Mouse (Mus musculus) megakaryocyte, embryonic 14.5 days (primary cell): ENCODE data around the gene Foxf1. TPM values are rescaled to one million over a fixed set of nuclear protein-coding genes. Genes with fewer than 3 reads are reported as not detected.

ENCODE experiments used
- H3K27me3 ChIP-seq: replicated peaks from 2 replicates; pipeline ENCODE3; 2012; ENCODE audit warnings: inconsistent platforms
- H3K36me3 ChIP-seq: replicated peaks from 2 replicates; pipeline ENCODE3; 2012; ENCODE audit warnings: low read length, inconsistent platforms, mixed read lengths
- H3K4me1 ChIP-seq: 2 replicates; pipeline ENCODE4 v1.6.1; 2012; ENCODE audit warnings: inconsistent platforms
- H3K4me3 ChIP-seq: replicated peaks from 2 replicates; pipeline ENCODE3; 2012; ENCODE audit warnings: moderate library complexity, mild to moderate bottlenecking, inconsistent platforms
- H3K9me3 ChIP-seq: 2 replicates; pipeline ENCODE4 v1.6.1; 2012; ENCODE audit warnings: inconsistent platforms
- FLI1 ChIP-seq: IDR thresholded peaks from 2 replicates; pipeline ENCODE4 v1.6.1; 2012; ENCODE audit warnings: low read length, inconsistent platforms, mixed read lengths
- GATA1 ChIP-seq: IDR thresholded peaks from 3 replicates; pipeline ENCODE4 v1.6.1; 2012; ENCODE audit warnings: mixed read lengths, low read length, inconsistent platforms, borderline replicate concordance
- polyA plus RNA-seq: library from polyadenylated mRNA; stranded (reverse); fragments of >175 nt; gene quantifications from 2 replicates; pipeline ENCODE4 v1.2.3, GENCODE M21; 2012; ENCODE audit warnings: low replicate concordance; ENCODE audit not compliant: insufficient read depth

The Foxf1 gene
- polyA plus RNA-seq, 1 experiment: not detected

- Histone ChIP-seq H3K9me3 (peaks cover 2% of the 10 kb centered on the region), H3K36me3 (peaks cover 4% of the 10 kb centered on the region), H3K27me3 (peaks cover 47% of the 10 kb centered on the region), H3K4me1 (peaks cover 43% of the 10 kb centered on the region), H3K4me3 (no peak overlapping the region)
- TF ChIP-seq FLI1: no peak
- TF ChIP-seq GATA1: no peak
These were observed 27.1 kb downstream of the Foxf1 start for GRCm38 (mm10) chr8:121111145-121111907.

- peaks cover 66% of the 10 kb centered on the region for H3K27me3 ChIP-seq
- H3K4me1 ChIP-seq: peaks cover 44% of the 10 kb centered on the region
- H3K4me3 ChIP-seq: peak overlapping the region; percentile 40
- peaks cover 13% of the 10 kb centered on the region for H3K9me3 ChIP-seq
- H3K36me3 ChIP-seq: no peaks in the 10 kb centered on the region
- TF ChIP-seq GATA1: no peak
- TF ChIP-seq FLI1: no peak
These were observed 29.1 kb downstream of the Foxf1 start for GRCm38 (mm10) chr8:121113261-121113660.

DNA sequence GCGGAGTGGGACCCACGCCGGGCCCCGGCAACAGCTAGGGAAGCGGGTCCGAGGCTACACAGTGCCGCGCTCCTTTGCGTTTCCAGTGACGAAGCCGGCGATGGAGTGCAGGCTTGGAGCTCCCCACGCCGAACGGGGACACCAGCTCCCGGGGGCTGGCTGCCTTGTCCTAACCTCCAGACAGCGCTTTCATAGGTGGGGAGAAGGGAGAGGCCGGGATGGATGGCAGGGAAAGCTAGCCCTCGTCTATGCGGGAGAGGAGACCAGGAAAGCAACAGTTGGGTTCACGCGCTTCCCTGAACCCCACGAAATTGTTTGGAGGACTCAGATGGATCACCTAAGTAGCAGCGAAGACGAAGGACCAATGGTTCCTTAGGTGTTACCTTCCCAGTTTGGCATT, 30.9 kb downstream of the Foxf1 start:
- peaks cover 84% of the 10 kb centered on the region for H3K27me3 ChIP-seq
- peaks cover 13% of the 10 kb centered on the region for H3K9me3 ChIP-seq
- TF ChIP-seq FLI1 (no peak), GATA1 (no peak)
- H3K36me3 ChIP-seq: no peaks in the 10 kb centered on the region
- H3K4me1 ChIP-seq: peaks cover 32% of the 10 kb centered on the region
- no peak overlapping the region for H3K4me3 ChIP-seq

DNA sequence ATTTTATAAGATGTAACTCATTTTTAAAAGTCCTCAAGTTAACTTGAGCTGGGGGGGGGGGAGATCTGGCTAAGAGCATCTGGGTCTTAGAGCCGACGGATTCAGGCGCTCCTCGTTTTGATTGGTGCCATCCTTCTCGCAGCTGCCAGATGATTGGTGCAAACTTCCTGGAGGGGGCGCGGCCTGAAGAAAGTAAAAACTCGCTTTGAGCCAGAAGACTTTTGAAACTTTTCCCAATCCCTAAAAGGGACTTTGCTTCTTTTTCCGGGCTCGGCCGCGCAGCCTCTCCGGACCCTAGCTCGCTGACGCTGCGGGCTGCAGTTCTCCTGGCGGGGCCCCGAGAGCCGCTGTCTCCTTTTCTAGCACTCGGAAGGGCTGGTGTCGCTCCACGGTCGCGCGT, 31.8 kb downstream of the Foxf1 start, which contains the start of gene Foxc2:
TSS of gene Foxc2 (plus strand) at position 224 of the 400 bp plus-strand sequence.
- peaks cover 34% of the 10 kb centered on the region for H3K4me1 ChIP-seq
- peak within 1 kb of the TSS; percentile 85 for H3K4me3 ChIP-seq
- no peaks in the 10 kb centered on the region for H3K36me3 ChIP-seq
- no peak for TF ChIP-seq FLI1
- no peak for TF ChIP-seq GATA1
- peaks cover 88% of the 10 kb centered on the region for H3K27me3 ChIP-seq
- H3K9me3 ChIP-seq: peaks cover 13% of the 10 kb centered on the region

DNA sequence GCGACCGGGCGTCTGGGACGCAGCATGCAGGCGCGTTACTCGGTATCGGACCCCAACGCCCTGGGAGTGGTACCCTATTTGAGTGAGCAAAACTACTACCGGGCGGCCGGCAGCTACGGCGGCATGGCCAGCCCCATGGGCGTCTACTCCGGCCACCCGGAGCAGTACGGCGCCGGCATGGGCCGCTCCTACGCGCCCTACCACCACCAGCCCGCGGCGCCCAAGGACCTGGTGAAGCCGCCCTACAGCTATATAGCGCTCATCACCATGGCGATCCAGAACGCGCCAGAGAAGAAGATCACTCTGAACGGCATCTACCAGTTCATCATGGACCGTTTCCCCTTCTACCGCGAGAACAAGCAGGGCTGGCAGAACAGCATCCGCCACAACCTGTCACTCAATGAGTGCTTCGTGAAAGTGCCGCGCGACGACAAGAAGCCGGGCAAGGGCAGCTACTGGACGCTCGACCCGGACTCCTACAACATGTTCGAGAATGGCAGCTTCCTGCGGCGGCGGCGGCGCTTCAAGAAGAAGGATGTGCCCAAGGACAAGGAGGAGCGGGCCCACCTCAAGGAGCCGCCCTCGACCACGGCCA, 32.5 kb downstream of the Foxf1 start:
- H3K27me3 ChIP-seq: peaks cover 89% of the 10 kb centered on the region
- H3K36me3 ChIP-seq: no peaks in the 10 kb centered on the region
- H3K9me3 ChIP-seq: peaks cover 13% of the 10 kb centered on the region
- peak overlapping the region; percentile 85 for H3K4me3 ChIP-seq
- H3K4me1 ChIP-seq: peaks cover 38% of the 10 kb centered on the region
- TF ChIP-seq FLI1: no peak
- no peak for TF ChIP-seq GATA1

- H3K27me3 ChIP-seq: peaks cover 91% of the 10 kb centered on the region
- H3K4me3 ChIP-seq: peak overlapping the region; percentile 42
- peaks cover 38% of the 10 kb centered on the region for H3K4me1 ChIP-seq
- H3K9me3 ChIP-seq: peaks cover 13% of the 10 kb centered on the region
- no peaks in the 10 kb centered on the region for H3K36me3 ChIP-seq
- TF ChIP-seq FLI1 (no peak), GATA1 (no peak)
These were observed 33.0 kb downstream of the Foxf1 start for GRCm38 (mm10) chr8:121117186-121117651.

- Histone ChIP-seq H3K4me3 (peak overlapping the region; percentile 53), H3K9me3 (peaks cover 13% of the 10 kb centered on the region), H3K36me3 (no peaks in the 10 kb centered on the region), H3K27me3 (peaks cover 94% of the 10 kb centered on the region), H3K4me1 (peaks cover 37% of the 10 kb centered on the region)
- TF ChIP-seq GATA1 (no peak), FLI1 (no peak)
These were observed 33.7 kb downstream of the Foxf1 start for GRCm38 (mm10) chr8:121117906-121118305.

- H3K27me3 ChIP-seq: peaks cover 98% of the 10 kb centered on the region
- peaks cover 13% of the 10 kb centered on the region for H3K9me3 ChIP-seq
- peaks cover 30% of the 10 kb centered on the region for H3K4me1 ChIP-seq
- TF ChIP-seq GATA1: no peak
- TF ChIP-seq FLI1: no peak
- no peak overlapping the region for H3K4me3 ChIP-seq
- no peaks in the 10 kb centered on the region for H3K36me3 ChIP-seq
These were observed 34.6 kb downstream of the Foxf1 start for GRCm38 (mm10) chr8:121118634-121119420.

DNA sequence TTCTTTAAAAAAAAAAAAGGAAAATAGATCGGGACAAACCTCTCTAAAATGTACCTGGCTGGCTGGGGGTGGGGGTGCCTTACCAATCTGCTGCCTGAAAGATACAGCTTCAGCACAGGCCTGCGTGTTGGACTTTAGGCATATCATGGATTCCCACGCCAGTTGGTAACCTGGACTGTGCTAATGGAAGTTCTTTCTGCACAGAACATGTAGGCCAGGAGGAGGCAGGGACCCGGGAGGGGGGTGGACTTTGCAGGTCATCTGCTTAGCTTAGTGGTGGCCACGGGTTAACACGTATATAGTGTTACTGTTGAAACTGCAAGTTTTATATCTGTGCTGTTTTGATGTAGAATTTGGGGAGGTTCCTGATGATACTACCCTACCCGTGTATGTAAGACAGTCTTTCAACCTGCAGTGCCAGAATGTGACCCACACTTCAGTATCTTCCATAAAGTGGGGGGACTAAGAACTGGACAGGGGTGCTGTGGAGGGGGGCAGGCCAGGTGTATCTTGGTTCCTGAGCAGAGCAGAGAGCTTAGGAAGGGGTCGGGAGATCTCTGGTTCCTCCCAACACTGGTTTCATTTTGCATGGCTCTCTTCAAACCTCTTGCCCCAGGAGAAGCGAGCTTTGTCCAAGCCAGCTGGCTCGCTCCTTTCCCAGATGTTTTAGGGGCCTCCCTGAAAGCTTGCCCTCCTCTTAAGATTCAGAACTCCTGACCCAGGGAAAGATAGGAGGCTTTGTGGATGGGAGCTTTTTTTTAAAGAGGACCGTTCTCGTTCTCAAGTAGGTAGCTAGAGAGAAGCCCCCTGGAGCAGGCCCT, 35.7 kb downstream of the Foxf1 start:
- Histone ChIP-seq H3K27me3 (peaks cover 97% of the 10 kb centered on the region), H3K4me3 (no peak overlapping the region), H3K9me3 (peaks cover 13% of the 10 kb centered on the region), H3K36me3 (no peaks in the 10 kb centered on the region), H3K4me1 (peaks cover 34% of the 10 kb centered on the region)
- no peak for TF ChIP-seq GATA1
- TF ChIP-seq FLI1: no peak
